Mouse (Mus musculus): ENCODE results near the gene Gm42906.

The Gm42906 gene

DNA sequence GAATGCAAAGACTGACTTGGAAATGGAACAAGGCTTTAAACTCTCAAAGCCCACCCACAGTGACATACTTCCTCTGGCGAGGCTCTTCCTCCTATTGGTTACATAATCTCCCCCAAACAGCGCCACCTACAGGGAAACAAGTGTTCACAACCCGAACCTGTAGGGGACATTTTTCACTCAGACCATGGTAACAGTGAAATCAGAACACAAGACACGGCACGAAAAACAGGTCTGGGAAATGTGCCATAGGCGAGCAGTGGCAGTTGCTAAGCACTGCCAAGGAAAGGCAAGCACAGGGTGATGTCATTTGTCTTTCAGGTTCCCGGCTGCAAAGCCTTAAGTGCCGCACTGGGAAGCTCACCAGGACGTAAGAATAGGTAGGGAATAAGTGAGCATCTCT is 276.4 kb downstream of the Gm42906 start:
- no peak for DNase-seq (ENCODE audit: low read depth, low spot score)

GRCm38 (mm10) chr5:151149509-151149908 is 278.5 kb downstream of the Gm42906 start:
- no peak for DNase-seq (ENCODE audit: low read depth, low spot score)

GRCm38 (mm10) chr5:151148079-151148478 is 279.9 kb downstream of the Gm42906 start:
- DNase-seq (ENCODE audit: low read depth, low spot score), result no peak

DNA sequence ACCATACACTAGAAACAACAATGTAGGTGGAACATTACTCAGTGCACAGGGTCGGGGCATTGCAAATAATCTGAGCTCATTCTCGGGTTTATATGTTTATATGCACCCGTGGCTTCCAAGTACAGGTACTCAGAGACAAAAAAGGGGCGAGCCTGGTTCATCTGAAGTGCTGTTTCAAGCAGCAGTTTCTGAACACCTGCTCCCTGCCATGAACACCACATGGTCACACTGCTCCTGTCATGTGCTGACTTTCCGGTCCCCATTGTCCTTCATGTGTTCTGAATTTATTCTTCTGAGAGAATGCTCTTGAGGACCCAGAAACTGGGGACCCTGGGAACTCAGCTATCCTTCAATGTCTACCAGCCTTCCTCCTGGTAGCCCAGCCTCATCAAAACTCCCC is 282.2 kb downstream of the Gm42906 start:
- no peak for DNase-seq (ENCODE audit: low read depth, low spot score)

GRCm38 (mm10) chr5:151143955-151144354 is 284.0 kb downstream of the Gm42906 start:
- no peak for DNase-seq (ENCODE audit: low read depth, low spot score)

DNA sequence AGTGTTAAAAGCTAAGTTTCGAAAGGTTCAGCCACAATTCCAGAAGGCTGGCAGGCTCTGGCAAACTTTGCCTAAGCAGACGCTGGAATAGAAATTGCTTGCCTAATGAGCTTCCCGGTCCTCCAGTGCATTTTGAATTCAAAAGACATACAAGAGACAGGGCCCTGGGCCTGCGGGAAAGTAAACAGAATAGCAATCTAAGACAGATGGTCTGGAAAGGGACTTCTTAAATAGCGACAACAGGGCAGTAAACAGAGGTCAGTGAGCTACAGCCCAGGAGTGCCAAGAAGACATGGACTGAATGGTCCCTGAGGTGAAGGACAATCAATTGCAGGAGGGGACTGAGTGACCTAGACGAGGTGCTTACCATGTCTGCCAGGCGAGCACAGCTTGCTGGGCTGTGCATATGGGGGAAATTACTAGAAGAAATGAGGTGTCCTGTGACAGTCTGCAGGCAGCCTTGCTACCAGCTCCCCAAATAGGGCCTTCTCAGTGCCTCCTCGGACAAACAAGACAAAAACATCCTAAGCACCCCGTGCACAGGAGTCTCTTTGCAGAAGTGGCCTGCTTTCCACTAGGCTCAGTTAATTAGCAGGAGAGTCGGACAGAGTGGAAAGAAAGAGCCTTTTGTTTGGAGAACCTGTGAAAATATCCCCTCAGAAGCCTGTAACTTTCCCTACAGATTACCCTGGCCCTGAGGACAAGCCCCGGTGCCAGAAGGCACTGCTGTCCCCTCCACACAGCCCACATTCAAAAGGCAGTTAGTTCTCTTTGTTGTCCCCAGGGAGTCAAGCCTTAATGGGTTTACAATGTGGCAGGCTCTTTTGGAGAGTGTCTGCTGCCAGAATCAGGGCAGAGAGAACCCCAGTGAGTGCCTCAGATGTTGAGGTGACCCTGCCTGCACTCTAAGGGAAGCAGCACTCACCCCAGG is 285.0 kb downstream of the Gm42906 start:
- DNase-seq (ENCODE audit: low read depth, low spot score), result peak; percentile 38

GRCm38 (mm10) chr5:151142241-151142640 is 285.7 kb downstream of the Gm42906 start:
- no peak for DNase-seq (ENCODE audit: low read depth, low spot score)

GRCm38 (mm10) chr5:151137901-151138300 is 290.1 kb downstream of the Gm42906 start:
- no peak for DNase-seq (ENCODE audit: low read depth, low spot score)

- no peak for DNase-seq (ENCODE audit: low read depth, low spot score)
These were observed 290.7 kb downstream of the Gm42906 start for GRCm38 (mm10) chr5:151137311-151137710.

DNA sequence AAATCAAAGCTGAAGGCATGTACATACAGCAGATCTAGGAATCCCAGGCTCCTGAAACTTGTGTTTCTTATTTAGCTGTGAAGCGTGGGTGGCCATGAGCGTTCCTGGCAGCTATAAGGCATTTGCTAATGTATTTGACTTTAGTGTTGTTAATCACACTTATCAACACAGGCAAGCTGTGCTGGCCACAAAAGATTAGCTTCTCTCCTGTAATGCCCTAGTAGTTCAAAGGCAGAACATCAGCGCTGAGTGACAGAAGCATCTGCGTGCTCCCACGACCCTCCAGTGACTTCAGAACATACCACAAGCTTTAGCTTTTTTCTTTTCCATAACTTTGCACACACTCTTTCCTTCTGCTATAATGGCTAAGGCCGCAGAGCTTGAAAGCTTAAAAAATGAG is 292.0 kb downstream of the Gm42906 start:
- DNase-seq (ENCODE audit: low read depth, low spot score), result no peak

GRCm38 (mm10) chr5:151135078-151135826 is 292.7 kb downstream of the Gm42906 start:
- DNase-seq (ENCODE audit: low read depth, low spot score), result no peak

- DNase-seq (ENCODE audit: low read depth, low spot score), result no peak
These were observed 293.8 kb downstream of the Gm42906 start for GRCm38 (mm10) chr5:151134202-151134601.

GRCm38 (mm10) chr5:151133744-151134143 is 294.2 kb downstream of the Gm42906 start:
- no peak for DNase-seq (ENCODE audit: low read depth, low spot score)

- DNase-seq (ENCODE audit: low read depth, low spot score), result no peak
These were observed 298.2 kb downstream of the Gm42906 start for GRCm38 (mm10) chr5:151129762-151130161.

GRCm38 (mm10) chr5:151127298-151127717 is 300.7 kb downstream of the Gm42906 start:
- no peak for DNase-seq (ENCODE audit: low read depth, low spot score)

DNA sequence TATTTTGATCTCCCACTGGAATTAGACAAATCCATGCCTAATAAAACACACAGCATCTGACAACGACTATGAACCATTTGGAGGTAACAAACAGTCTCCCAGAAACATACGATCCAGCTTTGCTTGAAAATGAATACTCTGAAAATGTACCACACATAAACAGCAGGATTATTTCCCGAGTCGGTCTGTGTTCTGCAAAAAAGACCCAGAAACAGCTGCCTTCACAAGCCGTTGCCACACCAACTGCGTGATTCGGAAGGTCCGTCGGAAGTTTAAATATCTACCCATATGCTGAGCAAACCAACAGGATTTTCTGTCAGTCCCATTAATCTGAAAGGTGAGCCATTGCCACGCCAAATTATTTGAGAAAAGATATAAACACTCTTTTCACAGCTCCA is 301.4 kb downstream of the Gm42906 start:
- DNase-seq (ENCODE audit: low read depth, low spot score), result no peak

DNA sequence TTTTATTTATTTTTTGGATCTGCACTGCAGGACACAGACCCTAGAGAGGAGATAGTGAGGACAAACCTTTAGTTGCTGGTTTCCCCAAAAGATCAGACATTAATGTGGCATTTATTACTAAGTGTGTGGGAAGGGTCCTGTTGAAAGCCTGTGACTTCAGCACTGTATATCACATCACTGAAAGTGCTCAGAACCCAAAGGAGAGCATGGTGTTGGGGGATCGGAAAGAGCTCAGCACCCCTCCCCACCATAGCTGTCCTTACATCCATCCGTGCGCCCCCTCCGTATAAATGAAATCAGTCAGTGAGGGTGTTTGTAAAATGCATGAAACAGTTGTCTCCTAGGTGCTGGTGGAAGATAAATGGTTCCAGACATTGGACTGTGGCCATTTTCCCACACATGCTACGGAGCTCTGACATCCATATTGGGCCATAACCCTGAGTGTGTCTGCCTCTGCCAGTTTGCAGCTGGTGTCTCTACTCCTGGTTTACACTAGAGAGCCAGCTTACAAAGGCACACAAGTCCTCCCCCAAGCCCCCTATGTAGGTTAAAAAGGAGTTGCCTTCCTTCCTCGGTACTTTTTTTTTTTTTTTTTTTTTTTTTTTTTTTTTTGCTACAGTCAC is 301.9 kb downstream of the Gm42906 start:
- DNase-seq (ENCODE audit: low read depth, low spot score), result no peak

DNA sequence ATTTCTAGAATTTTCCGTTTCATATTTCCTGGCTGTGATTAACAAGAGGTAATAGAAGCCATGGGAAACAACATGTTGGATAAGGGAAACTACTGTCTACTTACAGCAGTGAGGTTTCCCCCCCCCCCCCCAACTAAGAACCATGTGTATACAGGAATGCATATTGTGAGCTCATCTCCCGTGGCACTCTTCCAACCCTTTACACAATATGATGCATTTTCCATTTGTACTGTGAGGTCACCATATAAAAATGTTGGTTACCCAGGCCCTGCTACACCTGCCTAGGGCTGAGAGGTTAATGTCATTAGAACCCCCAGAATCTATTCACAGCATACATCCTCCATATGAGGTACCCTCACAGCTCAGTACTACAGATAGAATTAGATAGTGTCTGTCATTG is 310.1 kb downstream of the Gm42906 start:
- DNase-seq (ENCODE audit: low read depth, low spot score), result no peak

- no peak for DNase-seq (ENCODE audit: low read depth, low spot score)
These were observed 311.6 kb downstream of the Gm42906 start for GRCm38 (mm10) chr5:151116192-151116887.

- DNase-seq (ENCODE audit: low read depth, low spot score), result no peak
These were observed 315.2 kb downstream of the Gm42906 start for GRCm38 (mm10) chr5:151112743-151113142.

DNA sequence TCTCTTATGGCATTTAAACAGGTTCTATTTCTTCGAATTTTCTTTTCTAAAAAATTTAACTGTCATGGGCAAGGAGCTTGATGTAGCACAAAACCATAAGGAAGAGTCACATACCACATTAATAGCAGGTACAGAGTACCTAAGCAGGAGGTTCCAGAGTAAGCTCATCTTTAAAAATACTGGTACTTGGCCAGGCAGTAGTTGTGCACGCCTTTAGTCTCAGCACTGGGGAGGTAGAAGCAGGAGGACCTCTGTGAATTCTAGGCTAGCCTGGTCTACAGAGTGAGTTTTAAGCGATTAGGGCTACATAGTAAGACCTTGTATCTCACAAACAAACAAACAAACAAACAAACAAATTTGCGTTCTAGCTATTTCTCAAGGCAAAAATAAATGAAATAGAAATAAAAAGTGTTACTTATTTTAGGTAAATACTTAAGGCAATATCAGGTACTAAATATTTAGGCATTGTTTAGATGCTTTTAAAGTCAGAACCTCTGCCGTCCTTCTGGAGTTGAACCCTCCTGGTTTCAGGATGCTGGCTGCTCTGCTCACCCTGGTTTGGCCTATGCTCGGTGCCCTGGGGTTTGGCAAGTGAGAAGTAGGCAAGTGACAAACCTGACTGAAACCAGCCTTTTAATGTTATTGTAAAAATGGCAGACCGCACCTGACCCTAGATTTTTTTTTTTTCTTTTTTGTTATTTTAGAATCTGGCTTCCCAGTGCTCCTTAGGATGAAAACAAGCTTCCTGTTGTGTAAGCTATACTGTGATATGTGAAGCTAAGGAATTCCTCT is 316.7 kb downstream of the Gm42906 start:
- no peak for DNase-seq (ENCODE audit: low read depth, low spot score)
